Mouse (Mus musculus): ENCODE measurements around the gene Eftud2. TPM values are rescaled to one million over a fixed set of nuclear protein-coding genes. Genes with fewer than 3 reads are reported as not detected.

Eftud2 gene
- polyA plus RNA-seq, 1 experiment from 2014 or later = 242 TPM

DNA sequence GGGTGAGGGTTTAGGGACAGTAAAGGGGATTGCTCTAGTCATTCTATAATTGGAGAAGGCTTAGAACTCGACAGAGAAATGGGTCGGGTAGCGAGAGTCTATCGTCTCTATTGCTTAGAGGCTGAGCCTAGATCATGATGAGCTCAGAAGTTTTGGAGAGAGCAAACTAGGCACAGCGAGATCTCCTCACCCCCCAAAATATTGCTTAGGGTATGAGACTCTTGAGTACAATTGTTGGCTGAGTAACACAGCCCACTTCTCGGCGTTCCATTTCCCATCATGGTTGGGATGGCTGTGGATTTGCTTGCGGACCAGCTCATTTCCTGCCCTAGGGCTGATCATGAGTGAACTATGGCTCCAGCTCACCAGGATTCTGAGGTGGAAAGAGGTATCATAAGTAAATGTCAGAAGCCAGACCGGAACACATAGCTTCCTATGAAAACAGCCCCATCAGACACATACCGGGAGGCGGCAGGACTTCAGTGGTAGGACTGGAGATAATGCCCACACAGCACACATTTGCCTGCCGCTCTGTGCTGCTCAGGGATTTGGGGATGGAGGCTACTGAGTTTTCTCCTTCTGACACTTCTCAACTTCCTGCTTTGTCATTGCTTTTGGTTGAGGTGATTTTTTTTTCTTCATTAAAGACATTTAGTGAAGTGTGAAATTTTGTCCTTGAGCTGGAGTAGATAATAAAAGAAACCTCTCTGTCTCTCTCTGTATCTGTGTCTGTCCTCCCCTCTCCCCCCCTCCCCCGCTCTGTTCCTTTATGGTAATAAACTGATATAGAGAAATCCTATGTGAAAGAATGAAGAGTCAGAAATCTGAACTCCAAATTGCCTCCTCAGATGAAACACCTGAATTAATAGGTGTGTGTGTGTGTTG, 771 bp upstream of the Eftud2 start:
- Histone ChIP-seq H3K27me3 (ENCODE audit: insufficient read depth, low read length) (no peaks in the 10 kb centered on the region), H3K9me3 (ENCODE audit: low read depth, low read length) (no peaks in the 10 kb centered on the region), H3K36me3 (ENCODE audit: insufficient read depth) (peaks cover 10% of the 10 kb centered on the region), H3K4me3 (ENCODE audit: low read depth, low read length) (peak overlapping the region; percentile 74), H3K9ac (peak overlapping the region; percentile 82), H3K4me1 (ENCODE audit: insufficient read depth) (no peaks in the 10 kb centered on the region), H3K4me2 (peak overlapping the region; percentile 80), H3K27ac (ENCODE audit: low read depth) (peak overlapping the region; percentile 88; the same call in 1 of the 2 replicates)
- WGBS = 11% methylated on average over 13 of the region's 13 CpGs
- DNase-seq = no peak
- ATAC-seq (ENCODE audit: insufficient read depth) = peak; percentile 30; the same call in 1 of the 2 replicates
- no peak for TF ChIP-seq CTCF (IDR thresholded peaks at IDR 0.05; ENCODE audit: low read depth)

DNA sequence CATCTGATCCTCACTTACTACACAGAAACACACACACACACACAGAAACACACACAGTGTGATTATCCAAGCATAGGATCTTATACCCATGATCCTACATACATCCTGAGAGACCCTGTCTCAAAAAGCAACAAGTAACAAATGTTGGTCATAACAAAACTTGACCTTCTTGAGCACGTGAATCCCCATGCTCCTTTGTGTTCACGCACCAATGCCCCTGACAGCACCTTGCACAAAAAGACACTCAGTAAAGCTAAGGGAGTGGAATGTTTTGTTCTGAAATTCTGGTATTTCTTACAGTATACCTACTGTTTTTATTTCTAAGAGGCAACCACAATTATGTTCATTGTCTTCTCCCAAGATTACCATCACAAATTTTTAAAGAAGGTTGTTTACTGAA, 1.2 kb downstream of the Eftud2 start:
- H3K9ac ChIP-seq = peak overlapping the region; percentile 82; the same call in 1 of the 2 replicates

GRCm38 (mm10) chr11:102874801-102875334, 5.9 kb downstream of the Eftud2 start:
- WGBS = 85% methylated on average over 7 of the region's 7 CpGs
- H3K9ac ChIP-seq = no peak overlapping the region
- no peaks in the 10 kb centered on the region for H3K9me3 ChIP-seq (ENCODE audit: low read depth, low read length)
- no peak overlapping the region for H3K4me3 ChIP-seq (ENCODE audit: low read depth, low read length)
- no peak overlapping the region for H3K27ac ChIP-seq (ENCODE audit: low read depth)
- DNase-seq (no peak), ATAC-seq (ENCODE audit: insufficient read depth) (no peak)
- TF ChIP-seq CTCF (IDR thresholded peaks at IDR 0.05; ENCODE audit: low read depth) = no peak
- no peaks in the 10 kb centered on the region for H3K4me1 ChIP-seq (ENCODE audit: insufficient read depth)
- H3K4me2 ChIP-seq = no peak overlapping the region
- peaks cover 60% of the 10 kb centered on the region for H3K36me3 ChIP-seq (ENCODE audit: insufficient read depth)
- no peaks in the 10 kb centered on the region for H3K27me3 ChIP-seq (ENCODE audit: insufficient read depth, low read length)

More for the DNA sequence above, 1.2 kb downstream of the Eftud2 start:
- TF ChIP-seq CTCF (IDR thresholded peaks at IDR 0.05; ENCODE audit: low read depth) = no peak
- peaks cover 30% of the 10 kb centered on the region for H3K36me3 ChIP-seq (ENCODE audit: insufficient read depth)
- no peak for ATAC-seq (ENCODE audit: insufficient read depth)
- no peaks in the 10 kb centered on the region for H3K27me3 ChIP-seq (ENCODE audit: insufficient read depth, low read length)
- no peaks in the 10 kb centered on the region for H3K4me1 ChIP-seq (ENCODE audit: insufficient read depth)
- H3K4me3 ChIP-seq (ENCODE audit: low read depth, low read length) = no peak overlapping the region
- H3K4me2 ChIP-seq = peak overlapping the region; percentile 80
- WGBS = 79% methylated on average over 2 of the region's 2 CpGs
- DNase-seq = no peak
- no peak overlapping the region for H3K27ac ChIP-seq (ENCODE audit: low read depth)
- no peaks in the 10 kb centered on the region for H3K9me3 ChIP-seq (ENCODE audit: low read depth, low read length)

- Histone ChIP-seq H3K27ac (ENCODE audit: low read depth) (no peak overlapping the region), H3K4me1 (ENCODE audit: insufficient read depth) (no peaks in the 10 kb centered on the region), H3K9ac (no peak overlapping the region), H3K27me3 (ENCODE audit: insufficient read depth, low read length) (no peaks in the 10 kb centered on the region), H3K4me2 (no peak overlapping the region), H3K36me3 (ENCODE audit: insufficient read depth) (peaks cover 93% of the 10 kb centered on the region), H3K9me3 (ENCODE audit: low read depth, low read length) (no peaks in the 10 kb centered on the region), H3K4me3 (ENCODE audit: low read depth, low read length) (no peak overlapping the region)
- peak; percentile 95 for DNase-seq
- WGBS = 26% methylated on average over 4 of the region's 4 CpGs
- peak; percentile 73 for TF ChIP-seq CTCF (IDR thresholded peaks at IDR 0.05; ENCODE audit: low read depth)
- ATAC-seq (ENCODE audit: insufficient read depth) = no peak
Observed at GRCm38 (mm10) chr11:102864272-102864671, 16.5 kb downstream of the Eftud2 start.

DNA sequence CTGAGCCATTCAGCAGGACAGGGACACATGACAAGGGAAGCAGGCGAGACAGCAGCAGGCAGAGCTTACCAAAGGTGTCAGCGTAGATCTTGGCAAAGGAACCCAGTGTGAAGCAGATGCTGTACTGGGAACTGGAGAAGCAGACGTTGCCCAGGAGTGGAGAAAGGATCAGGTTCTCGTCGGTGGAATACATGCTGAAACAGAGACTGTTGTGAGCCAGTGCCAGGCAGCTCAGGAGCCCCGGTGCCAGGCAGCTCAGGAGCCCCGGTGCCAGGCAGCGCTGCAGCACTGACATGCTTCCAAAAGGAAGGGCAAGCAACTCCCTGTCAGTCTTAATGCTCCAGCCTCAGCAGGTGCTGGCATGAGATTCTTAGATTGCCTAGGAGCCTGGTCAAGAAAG, 20.9 kb downstream of the Eftud2 start:
- H3K9me3 ChIP-seq (ENCODE audit: low read depth, low read length) = no peaks in the 10 kb centered on the region
- no peaks in the 10 kb centered on the region for H3K4me1 ChIP-seq (ENCODE audit: insufficient read depth)
- DNase-seq (no peak), ATAC-seq (ENCODE audit: insufficient read depth) (no peak)
- H3K9ac ChIP-seq = no peak overlapping the region
- WGBS = 87% methylated on average over 8 of the region's 8 CpGs
- peaks cover 87% of the 10 kb centered on the region for H3K36me3 ChIP-seq (ENCODE audit: insufficient read depth)
- H3K4me2 ChIP-seq = no peak overlapping the region
- H3K27ac ChIP-seq (ENCODE audit: low read depth) = no peak overlapping the region
- H3K27me3 ChIP-seq (ENCODE audit: insufficient read depth, low read length) = no peaks in the 10 kb centered on the region
- TF ChIP-seq CTCF (IDR thresholded peaks at IDR 0.05; ENCODE audit: low read depth) = no peak
- H3K4me3 ChIP-seq (ENCODE audit: low read depth, low read length) = no peak overlapping the region

DNA sequence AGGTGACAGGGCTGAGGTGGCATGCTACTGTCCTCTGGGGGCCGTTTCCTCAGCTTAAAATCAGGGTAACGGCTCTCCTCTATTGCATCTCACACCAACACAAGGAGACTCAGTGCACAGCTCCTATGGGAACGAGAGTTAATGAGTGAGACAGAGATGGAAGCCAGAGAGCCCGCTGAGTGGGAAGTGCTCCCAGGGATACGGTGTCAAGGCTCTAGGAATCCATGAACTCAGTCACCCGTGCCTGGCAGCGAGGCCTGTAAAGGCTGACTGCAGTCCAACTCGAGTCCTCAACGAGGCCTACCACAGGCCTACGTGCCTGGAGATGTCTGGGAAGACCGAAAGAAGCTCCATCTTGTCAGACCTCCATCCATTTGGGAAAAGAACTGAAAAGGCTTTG, 21.8 kb downstream of the Eftud2 start:
- H3K4me2 ChIP-seq = no peak overlapping the region
- no peak for TF ChIP-seq CTCF (IDR thresholded peaks at IDR 0.05; ENCODE audit: low read depth)
- no peak overlapping the region for H3K4me3 ChIP-seq (ENCODE audit: low read depth, low read length)
- no peak for ATAC-seq (ENCODE audit: insufficient read depth)
- H3K36me3 ChIP-seq (ENCODE audit: insufficient read depth) = peaks cover 88% of the 10 kb centered on the region
- H3K9ac ChIP-seq = no peak overlapping the region
- WGBS = 91% methylated on average over 11 of the region's 11 CpGs
- no peaks in the 10 kb centered on the region for H3K4me1 ChIP-seq (ENCODE audit: insufficient read depth)
- DNase-seq = no peak
- H3K27me3 ChIP-seq (ENCODE audit: insufficient read depth, low read length) = no peaks in the 10 kb centered on the region
- no peak overlapping the region for H3K27ac ChIP-seq (ENCODE audit: low read depth)
- H3K9me3 ChIP-seq (ENCODE audit: low read depth, low read length) = no peaks in the 10 kb centered on the region

- 71% methylated on average over 6 of the region's 6 CpGs for WGBS
- Histone ChIP-seq H3K4me3 (ENCODE audit: low read depth, low read length) (no peak overlapping the region), H3K36me3 (ENCODE audit: insufficient read depth) (peaks cover 87% of the 10 kb centered on the region), H3K9me3 (ENCODE audit: low read depth, low read length) (no peaks in the 10 kb centered on the region), H3K9ac (no peak overlapping the region), H3K27ac (ENCODE audit: low read depth) (no peak overlapping the region), H3K4me2 (no peak overlapping the region), H3K4me1 (ENCODE audit: insufficient read depth) (no peaks in the 10 kb centered on the region), H3K27me3 (ENCODE audit: insufficient read depth, low read length) (no peaks in the 10 kb centered on the region)
- no peak for TF ChIP-seq CTCF (IDR thresholded peaks at IDR 0.05; ENCODE audit: low read depth)
- DNase-seq (no peak), ATAC-seq (ENCODE audit: insufficient read depth) (no peak)
Observed at GRCm38 (mm10) chr11:102855941-102856340, 24.8 kb downstream of the Eftud2 start.
